Mouse (Mus musculus) embryonic facial prominence, embryonic 13.5 days (tissue): Measurements from ENCODE around the gene Ikzf3. TPM values are rescaled to one million over a fixed set of nuclear protein-coding genes. Genes with fewer than 3 reads are reported as not detected.

Experiments
- ATAC-seq: fragments of 200-750 bp; cut with Nextera tagmentation; 2 replicates; pipeline ENCODE4 v1.8.0; 2017; ENCODE audit warnings: low read depth; ENCODE audit not compliant: insufficient number of reproducible peaks, insufficient read depth, low FRiP score, low TSS enrichment
- H3K27ac ChIP-seq: fragments of 300-500 bp; sonication (generic); 2 replicates; pipeline ENCODE4 v1.5.1; 2015; ENCODE audit warnings: moderate library complexity, mild to moderate bottlenecking, inconsistent platforms
- H3K27me3 ChIP-seq: fragments of 300-500 bp; sonication (generic); 2 replicates; pipeline ENCODE4 v1.6.1; 2015; ENCODE audit warnings: mild to moderate bottlenecking, inconsistent platforms
- H3K36me3 ChIP-seq: fragments of 300-500 bp; sonication (generic); 2 replicates; pipeline ENCODE4 v1.6.1; 2015; ENCODE audit warnings: mild to moderate bottlenecking, inconsistent platforms
- H3K4me1 ChIP-seq: fragments of 300-500 bp; sonication (generic); 2 replicates; pipeline ENCODE4 v1.6.1; 2015; ENCODE audit warnings: inconsistent platforms
- H3K4me2 ChIP-seq: fragments of 300-500 bp; sonication (generic); 2 replicates; pipeline ENCODE4 v1.6.1; 2015; ENCODE audit warnings: moderate library complexity, mild to moderate bottlenecking, inconsistent platforms
- H3K4me3 ChIP-seq: fragments of 300-500 bp; sonication (generic); 2 replicates; pipeline ENCODE4 v1.5.1; 2015; ENCODE audit warnings: mild to moderate bottlenecking, inconsistent platforms
- H3K9ac ChIP-seq: fragments of 300-500 bp; sonication (generic); 2 replicates; pipeline ENCODE4 v1.6.1; 2015; ENCODE audit warnings: mild to moderate bottlenecking, inconsistent platforms
- H3K9me3 ChIP-seq: fragments of 300-500 bp; sonication (generic); 2 replicates; pipeline ENCODE4 v1.6.1; 2016; ENCODE audit warnings: inconsistent platforms
- WGBS: fragments of 180-500 bp; shearing (Covaris S2); methylation state at CpG from one replicate; pipeline ENCODE4 v1.1.7; 2015; ENCODE audit warnings: mixed read lengths; 5-methylcytosine and 5-hydroxymethylcytosine counted together
- polyA plus RNA-seq: library from polyadenylated mRNA; unstranded; fragments of >200 nt; fragmentation: Nextera tagmentation; extraction: Ambion mirVana; gene quantifications from 2 replicates; pipeline ENCODE4 v1.2.1, GENCODE M21; 2015

The Ikzf3 gene
- polyA plus RNA-seq, 1 experiment from 2014 or later: 0.27 TPM

DNA sequence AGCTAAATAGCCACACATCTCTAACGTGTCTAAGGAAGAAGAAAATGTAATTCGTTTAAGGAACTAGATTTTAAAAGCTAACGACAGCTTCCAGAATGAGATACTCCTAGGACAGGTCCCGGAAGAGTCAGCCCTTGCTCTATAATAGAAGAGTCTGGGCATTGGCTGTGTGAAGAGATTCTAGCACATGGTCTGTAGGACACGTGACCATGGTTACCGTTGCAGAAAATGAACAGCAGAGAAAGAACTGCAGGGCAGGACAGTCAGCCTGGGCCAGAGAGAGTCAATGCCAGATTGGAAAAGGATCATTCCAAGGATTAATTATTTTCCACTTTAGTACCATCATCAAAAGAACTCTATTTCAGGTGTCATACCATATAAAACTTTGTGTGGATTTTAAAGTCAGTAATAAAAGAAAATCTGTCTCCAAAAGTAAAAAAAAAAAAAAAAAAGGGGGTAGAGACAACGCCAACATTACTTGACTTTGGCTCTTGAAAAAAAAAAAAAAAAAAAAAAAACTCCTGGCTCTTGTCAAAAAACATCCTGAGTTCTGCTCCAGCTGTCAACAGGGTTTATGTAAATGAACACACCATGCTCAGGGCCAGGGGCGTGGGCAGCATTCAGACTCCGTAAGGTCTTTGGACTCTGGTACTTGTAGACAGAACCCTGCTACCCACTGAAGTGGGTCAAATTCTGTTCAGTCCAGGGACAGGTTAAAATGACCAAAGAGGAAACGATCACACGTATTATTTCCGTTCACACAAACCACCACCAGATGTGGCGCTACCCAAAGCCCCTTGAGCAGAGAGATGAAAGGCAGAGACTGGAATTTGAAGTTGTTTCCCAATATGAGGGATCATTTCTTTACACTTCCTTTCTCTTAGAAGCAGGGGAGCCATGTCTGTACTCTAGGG is 66.5 kb downstream of the Ikzf3 start:
- Histone ChIP-seq H3K9me3 (no peaks in the 10 kb centered on the region), H3K36me3 (no peaks in the 10 kb centered on the region), H3K4me1 (peaks cover 7% of the 10 kb centered on the region; the same call in 1 of the 2 replicates), H3K4me2 (no peak overlapping the region), H3K27ac (no peak overlapping the region), H3K9ac (no peak overlapping the region), H3K4me3 (no peak overlapping the region), H3K27me3 (no peaks in the 10 kb centered on the region; the same call in 1 of the 2 replicates)
- 57% methylated on average over 13 of the region's 13 CpGs for WGBS
- ATAC-seq: no peak

DNA sequence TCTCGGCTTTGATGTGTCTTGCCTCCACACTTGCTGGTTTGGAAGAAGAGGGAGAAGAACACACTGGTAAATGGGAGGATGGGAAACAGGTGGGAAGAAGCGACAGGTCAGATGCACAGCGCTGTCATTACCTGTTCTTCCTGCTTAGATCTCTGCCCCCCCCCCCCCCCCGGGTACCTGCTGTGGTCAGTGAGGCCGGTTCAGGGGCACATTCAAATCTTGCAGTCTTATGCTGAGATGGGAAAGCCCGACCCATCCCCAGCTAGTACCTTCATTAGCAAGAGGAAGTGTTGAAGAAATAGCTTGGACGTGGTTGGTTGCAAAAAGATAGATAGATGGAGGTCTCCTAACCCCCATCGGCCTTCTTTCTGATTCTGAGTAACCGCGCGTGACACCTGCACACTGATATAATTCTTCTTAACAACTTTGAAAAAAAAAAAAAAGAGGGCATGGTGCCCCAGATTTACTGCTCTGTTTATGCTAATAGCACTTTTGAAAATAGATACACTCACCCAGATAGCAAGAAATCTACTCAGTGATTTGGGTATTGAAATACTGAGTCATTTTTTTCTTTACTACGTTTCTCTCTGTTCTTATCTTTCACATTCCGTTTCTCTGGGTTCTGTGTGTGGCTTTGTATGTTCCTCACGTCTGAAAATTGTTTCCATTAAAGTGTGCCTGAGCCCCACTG is 68.7 kb downstream of the Ikzf3 start:
- no peak for ATAC-seq
- Histone ChIP-seq H3K9ac (no peak overlapping the region), H3K9me3 (no peaks in the 10 kb centered on the region), H3K27ac (no peak overlapping the region), H3K36me3 (no peaks in the 10 kb centered on the region), H3K4me3 (no peak overlapping the region), H3K27me3 (no peaks in the 10 kb centered on the region), H3K4me1 (peaks cover 10% of the 10 kb centered on the region; the same call in 1 of the 2 replicates), H3K4me2 (no peak overlapping the region)
- WGBS: 69% methylated on average over 14 of the region's 14 CpGs

DNA sequence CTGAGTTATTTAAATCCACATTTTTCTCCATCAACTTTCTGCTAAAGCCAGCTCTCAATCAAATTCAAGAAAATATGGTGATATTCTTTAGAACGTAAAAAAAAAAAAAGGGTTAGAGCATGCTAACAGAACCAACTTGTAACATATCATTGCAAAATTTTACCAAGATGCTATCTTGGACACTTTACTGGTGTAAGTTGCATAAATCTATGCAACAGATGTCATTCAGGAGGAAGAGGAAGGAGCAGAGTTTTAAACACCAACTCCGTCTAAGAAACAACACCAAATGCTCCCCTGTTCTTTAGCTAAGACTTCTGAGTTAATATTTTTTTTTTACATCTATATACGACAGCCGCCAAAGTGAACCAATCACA is 69.4 kb downstream of the Ikzf3 start:
- Histone ChIP-seq H3K4me3 (no peak overlapping the region), H3K4me1 (peaks cover 10% of the 10 kb centered on the region; the same call in 1 of the 2 replicates), H3K27ac (no peak overlapping the region), H3K27me3 (no peaks in the 10 kb centered on the region), H3K36me3 (no peaks in the 10 kb centered on the region), H3K9ac (no peak overlapping the region), H3K4me2 (no peak overlapping the region), H3K9me3 (no peaks in the 10 kb centered on the region)
- WGBS: 79% methylated on average over 4 of the region's 4 CpGs
- no peak for ATAC-seq

DNA sequence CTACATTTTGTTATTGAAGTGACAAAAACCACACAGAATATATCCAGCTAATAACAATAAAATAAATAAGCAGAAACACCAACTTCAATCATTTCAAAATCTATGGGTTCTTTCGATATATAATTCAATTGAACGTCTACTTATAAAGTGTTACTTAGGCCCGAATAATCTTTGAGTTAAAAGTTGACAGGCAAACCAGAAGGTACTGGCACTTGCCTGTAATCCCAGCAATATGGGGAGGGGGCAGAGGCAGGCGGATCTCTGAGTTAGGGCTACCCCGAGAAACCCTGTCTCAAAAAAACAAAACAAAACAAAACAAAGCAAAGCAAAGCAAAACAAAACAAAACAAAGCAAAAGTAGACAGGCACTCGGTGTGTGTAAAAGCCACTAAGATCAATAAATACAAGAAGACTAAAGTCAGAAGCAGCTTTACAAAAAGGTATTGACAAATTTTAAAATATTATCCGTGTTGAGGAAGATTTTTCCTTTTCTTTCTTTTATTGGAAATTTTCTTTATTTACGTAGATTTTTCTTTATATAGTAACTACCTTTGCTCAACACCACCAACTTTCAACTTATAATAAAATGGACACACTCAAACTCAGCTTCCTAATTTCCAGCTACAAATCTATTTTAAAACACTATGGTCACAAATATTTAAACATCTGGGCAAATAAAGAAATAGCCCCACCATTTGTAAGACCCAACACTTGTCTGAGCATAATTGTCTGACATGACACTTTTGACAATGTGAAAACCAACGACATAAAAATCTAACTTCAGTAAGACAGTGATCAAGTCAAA is 70.0 kb downstream of the Ikzf3 start:
- 90% methylated on average over 9 of the region's 9 CpGs for WGBS
- Histone ChIP-seq H3K4me3 (no peak overlapping the region), H3K27me3 (no peaks in the 10 kb centered on the region), H3K9me3 (no peaks in the 10 kb centered on the region), H3K4me2 (no peak overlapping the region), H3K27ac (no peak overlapping the region), H3K4me1 (peaks cover 12% of the 10 kb centered on the region; the same call in 1 of the 2 replicates), H3K9ac (no peak overlapping the region), H3K36me3 (no peaks in the 10 kb centered on the region)
- no peak for ATAC-seq

DNA sequence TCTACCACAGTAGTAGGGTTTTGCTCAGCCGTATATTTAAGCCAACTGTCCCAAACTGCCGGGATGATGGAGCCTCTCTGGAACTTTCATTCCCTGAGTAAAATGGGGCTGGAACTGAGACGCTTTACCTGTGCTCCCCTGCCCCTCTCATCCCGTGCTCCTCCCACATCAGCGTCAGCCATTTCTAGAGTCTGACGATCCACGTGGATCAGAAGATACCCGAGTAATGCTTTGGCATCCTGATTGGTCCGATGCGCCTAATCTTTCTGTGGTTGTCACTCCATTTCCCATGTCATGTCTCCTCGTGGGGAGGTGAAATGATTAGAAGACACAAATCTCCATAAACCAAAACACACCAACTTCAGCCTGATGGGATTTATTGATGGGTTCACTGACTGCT is 70.9 kb downstream of the Ikzf3 start:
- Histone ChIP-seq H3K9ac (no peak overlapping the region), H3K27ac (no peak overlapping the region), H3K9me3 (no peaks in the 10 kb centered on the region), H3K36me3 (no peaks in the 10 kb centered on the region), H3K27me3 (no peaks in the 10 kb centered on the region), H3K4me1 (peaks cover 19% of the 10 kb centered on the region), H3K4me3 (no peak overlapping the region), H3K4me2 (no peak overlapping the region)
- WGBS: 85% methylated on average over 11 of the region's 11 CpGs
- no peak for ATAC-seq

DNA sequence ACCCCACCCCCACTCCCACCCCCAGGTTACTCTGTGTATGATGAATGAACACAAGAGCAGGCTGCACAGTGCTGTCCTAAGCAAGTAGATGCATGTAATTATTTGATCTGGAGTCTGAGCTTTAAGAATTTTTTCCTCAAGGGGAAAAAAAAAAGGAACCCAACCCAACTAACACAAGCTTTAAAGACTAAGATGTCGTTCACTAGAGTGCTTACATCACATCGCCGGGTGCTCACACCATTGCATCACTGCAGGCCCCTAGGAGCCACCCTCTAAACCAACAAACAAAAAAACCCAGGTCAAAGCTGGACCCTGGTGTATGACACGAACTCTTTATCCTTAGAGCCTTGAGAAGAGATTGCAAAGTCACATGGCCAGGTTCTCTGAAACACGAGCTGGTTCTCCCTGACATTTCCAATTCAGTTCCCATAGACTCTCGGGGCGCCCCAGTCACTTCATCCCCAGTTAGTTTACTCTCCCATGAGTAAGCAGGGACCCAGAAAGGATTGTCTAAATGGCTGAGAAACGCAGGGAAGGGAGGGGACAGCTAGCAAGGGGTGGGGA is 71.8 kb downstream of the Ikzf3 start:
- no peak overlapping the region for H3K4me3 ChIP-seq
- ATAC-seq: no peak
- H3K27me3 ChIP-seq: no peaks in the 10 kb centered on the region
- H3K4me1 ChIP-seq: peaks cover 16% of the 10 kb centered on the region
- H3K4me2 ChIP-seq: no peak overlapping the region
- no peak overlapping the region for H3K9ac ChIP-seq
- no peaks in the 10 kb centered on the region for H3K36me3 ChIP-seq
- 50% methylated on average over 8 of the region's 8 CpGs for WGBS
- H3K9me3 ChIP-seq: no peaks in the 10 kb centered on the region
- no peak overlapping the region for H3K27ac ChIP-seq

DNA sequence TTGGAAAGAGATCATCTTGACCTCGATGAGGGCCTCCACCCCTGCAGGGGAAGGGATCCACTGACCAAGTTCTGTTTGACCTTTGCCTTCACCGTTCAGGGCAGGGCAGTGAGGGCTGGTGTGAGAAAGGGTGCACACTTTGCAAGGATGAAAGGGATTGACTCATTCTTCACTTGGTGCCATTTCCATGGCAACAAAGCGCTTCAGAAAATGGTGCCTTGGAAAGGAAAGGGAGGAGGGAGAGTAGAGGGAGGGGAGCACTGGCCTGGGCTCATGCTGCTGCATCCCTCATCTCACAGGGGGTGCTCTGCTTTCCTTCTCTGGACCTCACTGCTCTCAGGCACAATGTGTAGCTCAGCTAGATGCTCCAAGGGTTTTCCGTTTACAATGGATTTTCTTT is 73.1 kb downstream of the Ikzf3 start:
- WGBS: 68% methylated on average over 4 of the region's 4 CpGs
- Histone ChIP-seq H3K9ac (no peak overlapping the region), H3K27ac (no peak overlapping the region), H3K4me2 (no peak overlapping the region), H3K9me3 (no peaks in the 10 kb centered on the region), H3K4me3 (no peak overlapping the region), H3K36me3 (no peaks in the 10 kb centered on the region), H3K4me1 (peaks cover 16% of the 10 kb centered on the region), H3K27me3 (no peaks in the 10 kb centered on the region)
- ATAC-seq: no peak

DNA sequence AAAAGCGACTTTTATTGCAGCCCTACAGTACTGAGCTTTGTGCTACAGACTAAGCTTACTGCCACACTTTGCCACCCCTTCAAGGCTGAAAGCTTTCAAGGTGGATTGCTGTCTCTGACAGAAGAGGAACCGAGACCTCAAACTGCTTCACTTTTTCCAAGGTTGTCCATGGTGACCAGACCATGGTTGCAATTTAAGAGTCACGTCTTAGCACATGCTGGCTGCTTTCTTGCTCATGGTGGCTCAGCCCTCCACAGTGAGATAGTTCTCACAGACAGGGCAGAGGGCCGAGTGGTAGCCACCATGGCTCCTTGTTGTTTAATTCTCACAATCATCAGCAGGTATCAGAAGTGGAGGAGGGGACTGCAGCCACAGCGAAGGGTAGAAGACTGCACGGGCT is 75.0 kb downstream of the Ikzf3 start:
- peaks cover 16% of the 10 kb centered on the region for H3K4me1 ChIP-seq
- no peak for ATAC-seq
- H3K9ac ChIP-seq: no peak overlapping the region
- H3K36me3 ChIP-seq: no peaks in the 10 kb centered on the region
- peak overlapping the region; percentile 48; the same call in 1 of the 2 replicates for H3K27ac ChIP-seq
- 79% methylated on average over 6 of the region's 6 CpGs for WGBS
- H3K9me3 ChIP-seq: no peaks in the 10 kb centered on the region
- H3K4me2 ChIP-seq: no peak overlapping the region
- 0 out of 2 replicates have a peak, but pooled peaks cover 5% of the 10 kb centered on the region for H3K27me3 ChIP-seq
- no peak overlapping the region for H3K4me3 ChIP-seq

DNA sequence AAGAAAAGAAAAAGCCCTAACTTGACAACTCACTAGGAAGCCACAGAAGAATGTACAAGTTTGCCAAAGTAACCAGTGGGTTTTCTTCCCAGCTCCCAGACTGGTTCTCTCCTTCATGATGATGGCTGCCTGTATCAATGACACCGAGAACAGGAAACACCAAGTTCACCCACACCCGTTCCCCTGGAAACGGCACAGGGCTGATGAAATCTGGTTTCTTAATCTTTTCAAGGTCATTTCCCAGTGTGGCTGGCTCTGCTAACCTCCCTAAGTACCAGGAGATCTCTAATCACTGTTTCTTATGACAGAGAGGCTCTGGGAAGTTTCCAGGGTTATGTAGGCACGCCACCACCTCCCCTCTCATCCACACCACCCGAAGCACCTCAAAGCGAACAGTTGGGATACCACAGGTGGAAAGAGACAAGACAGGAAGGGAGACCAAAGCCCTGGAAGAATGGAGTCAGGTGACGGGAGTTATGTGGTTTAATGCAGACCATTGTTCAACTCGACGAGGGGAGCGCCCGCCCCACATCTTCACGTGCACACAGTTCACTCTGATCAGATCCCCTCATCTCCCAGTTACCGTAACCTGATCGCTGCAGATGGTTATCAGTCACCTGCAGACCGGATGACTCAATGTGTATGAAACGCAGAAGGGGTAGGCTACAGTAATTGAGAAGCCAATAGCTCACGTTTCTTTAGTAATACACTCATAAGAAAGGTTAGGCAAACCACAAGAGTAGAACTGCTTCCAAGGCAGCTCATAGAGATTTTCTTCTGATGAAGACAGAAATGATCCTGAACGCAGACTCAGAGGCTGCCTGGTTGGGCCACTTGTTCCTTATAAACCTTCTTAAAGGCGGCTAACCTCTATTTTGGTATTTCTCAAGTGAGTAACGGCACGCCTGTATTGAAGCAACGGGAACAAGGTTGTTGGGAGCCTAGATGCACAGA is 75.8 kb downstream of the Ikzf3 start:
- Histone ChIP-seq H3K4me1 (peaks cover 16% of the 10 kb centered on the region), H3K9ac (no peak overlapping the region), H3K9me3 (no peaks in the 10 kb centered on the region), H3K27me3 (0 out of 2 replicates have a peak, but pooled peaks cover 5% of the 10 kb centered on the region), H3K4me2 (peak overlapping the region; percentile 5; the same call in 1 of the 2 replicates), H3K4me3 (no peak overlapping the region), H3K36me3 (no peaks in the 10 kb centered on the region), H3K27ac (peak overlapping the region; percentile 60)
- 39% methylated on average over 22 of the region's 22 CpGs for WGBS
- ATAC-seq: peak; percentile 40; the same call in 1 of the 2 replicates

DNA sequence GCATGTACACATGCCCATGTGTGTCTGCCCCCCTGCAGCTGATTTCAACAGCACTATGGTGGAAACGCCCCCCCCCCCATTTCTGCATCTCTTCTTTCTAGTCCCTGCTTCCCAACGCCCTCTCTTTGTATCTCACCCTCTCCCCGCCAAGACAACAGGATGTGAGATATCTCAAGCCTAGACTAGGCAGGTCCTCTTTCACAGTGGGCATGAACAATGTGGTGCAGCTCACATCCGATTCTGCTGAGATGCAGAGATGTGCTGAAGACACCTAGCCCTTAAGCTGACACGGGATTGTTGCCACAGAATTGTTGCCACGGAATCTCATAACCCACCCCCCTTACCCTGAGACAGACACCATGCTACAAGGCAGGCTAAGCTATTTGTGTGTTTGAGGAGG is 81.3 kb downstream of the Ikzf3 start:
- Histone ChIP-seq H3K9me3 (no peaks in the 10 kb centered on the region), H3K4me3 (no peak overlapping the region), H3K27ac (no peak overlapping the region), H3K27me3 (peaks cover 38% of the 10 kb centered on the region), H3K4me1 (no peaks in the 10 kb centered on the region), H3K4me2 (no peak overlapping the region), H3K36me3 (no peaks in the 10 kb centered on the region), H3K9ac (no peak overlapping the region)
- WGBS: 77% methylated on average over 6 of the region's 6 CpGs
- ATAC-seq: no peak
